Mouse (Mus musculus): ENCODE results near the gene Cpt1c. TPM values are rescaled to one million over a fixed set of nuclear protein-coding genes. Genes with fewer than 3 reads are reported as not detected.

Cpt1c gene
- total RNA-seq, 2 experiments from 2014 or later, result 93.4 to 95.5 TPM

DNA sequence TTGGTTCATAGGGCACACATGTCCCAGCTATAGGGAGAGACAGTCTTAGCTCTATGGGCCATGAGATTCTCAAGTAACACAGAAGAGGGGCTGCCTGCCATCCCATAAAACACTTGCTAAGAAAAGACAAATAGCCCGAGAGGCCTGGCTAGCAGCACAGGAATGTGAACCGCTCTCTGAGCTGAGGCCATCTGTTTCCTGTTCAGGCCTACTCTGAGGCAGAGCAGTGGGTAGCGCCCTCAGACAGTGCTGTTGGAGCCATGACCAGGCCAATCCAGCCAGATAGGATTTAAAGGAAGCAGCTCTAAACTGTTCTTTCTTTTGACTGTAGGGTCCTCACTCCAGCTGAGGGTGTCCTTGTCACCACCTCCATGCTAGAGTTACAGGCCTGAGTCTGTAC lies 29.9 kb upstream of the Cpt1c start:
- no peak for DNase-seq (ENCODE audit: extremely low spot score in 1 of 2, low spot score in 2 of 2)
- intact Hi-C loops (cut with DNase I), result no loop called here

DNA sequence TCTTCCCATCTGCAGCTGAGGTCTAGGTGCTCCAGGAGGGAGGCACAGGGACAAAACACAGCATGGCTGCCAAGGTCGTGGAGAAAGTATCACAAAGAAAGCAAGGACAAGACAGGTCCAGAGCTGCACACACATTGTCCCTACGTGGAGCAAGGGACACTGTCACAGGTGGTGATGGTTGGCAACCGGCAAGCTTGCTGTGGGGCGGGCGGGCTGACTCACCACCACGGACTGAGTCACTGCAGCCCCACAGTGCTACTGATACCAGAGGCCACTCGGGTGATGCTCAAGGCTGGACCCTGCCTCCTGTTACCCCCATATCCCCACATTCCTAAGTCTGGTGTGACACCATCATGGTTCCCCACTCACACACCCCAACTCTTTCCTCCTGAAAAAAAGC lies 27.8 kb upstream of the Cpt1c start:
- DNase-seq (ENCODE audit: extremely low spot score in 1 of 2, low spot score in 2 of 2), result no peak
- intact Hi-C loops (cut with DNase I), result no loop called here

DNA sequence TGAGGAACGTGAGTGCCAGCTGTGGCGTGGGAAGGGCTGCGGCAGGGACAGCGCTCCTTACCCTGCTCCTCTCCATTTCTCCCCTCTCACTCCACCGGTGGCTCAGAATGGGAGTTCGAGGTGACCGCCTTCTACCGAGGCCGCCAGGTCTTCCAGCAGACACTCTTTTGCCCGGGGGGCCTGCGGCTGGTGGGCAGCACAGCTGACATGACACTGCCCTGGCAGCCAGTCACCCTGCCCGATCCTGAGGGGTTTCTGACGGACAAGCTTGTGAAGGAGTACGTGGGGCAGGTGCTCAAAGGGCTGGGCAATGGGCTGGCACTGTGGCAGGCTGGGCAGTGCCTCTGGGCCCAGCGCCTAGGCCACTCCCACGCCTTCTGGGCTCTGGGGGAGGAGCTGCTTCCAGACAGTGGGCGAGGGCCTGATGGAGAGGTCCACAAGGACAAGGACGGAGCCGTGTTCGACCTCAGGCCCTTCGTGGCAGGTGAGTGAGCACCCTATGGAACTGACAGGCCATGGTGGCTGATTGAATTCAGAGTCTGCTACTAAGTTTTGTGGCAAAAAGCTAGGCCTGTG lies 26.0 kb upstream of the Cpt1c start:
- intact Hi-C loops (cut with DNase I), result no loop called here
- peak in 1 of 2 experiments; percentile 45 for DNase-seq (ENCODE audit: extremely low spot score in 1 of 2, low spot score in 2 of 2)

- peak in 1 of 2 experiments; percentile 56 for DNase-seq (ENCODE audit: extremely low spot score in 1 of 2, low spot score in 2 of 2)
- intact Hi-C loops (cut with DNase I), result no loop called here
Measured at GRCm38 (mm10) chr7:44999753-45000152, 25.1 kb upstream of the Cpt1c start.

- intact Hi-C loops (cut with DNase I), result no loop called here
Measured at GRCm38 (mm10) chr7:44998501-44998955, 23.9 kb upstream of the Cpt1c start, which contains the start of gene Bcl2l12. Gene Bcl2l12, minus strand, starts transcription at chr7:44998712.

DNA sequence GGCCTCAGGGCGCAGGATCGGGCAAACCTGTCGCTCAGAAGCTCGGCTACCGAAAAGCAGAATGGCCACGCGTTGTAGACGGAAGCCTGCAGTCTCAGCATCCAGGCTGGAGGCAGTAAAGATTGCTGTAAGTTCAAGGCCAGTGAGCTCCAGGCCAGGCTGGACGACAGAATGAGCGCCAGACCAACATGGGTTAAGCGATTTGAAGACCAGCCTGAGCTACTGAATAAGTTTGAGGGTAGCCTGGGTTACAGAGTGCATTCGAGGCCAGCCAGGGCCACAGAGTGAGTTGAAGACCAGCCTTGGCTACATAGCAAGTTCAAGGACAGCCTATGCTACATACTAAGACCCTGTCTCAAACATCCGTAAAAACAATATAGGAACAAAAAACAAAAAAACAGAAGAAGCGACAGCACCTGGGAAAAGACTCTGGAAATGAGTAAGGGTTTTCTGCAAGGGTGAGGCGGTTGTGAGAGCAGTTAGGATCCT lies 23.3 kb upstream of the Cpt1c start:
- intact Hi-C loops (cut with DNase I), result no loop called here
- DNase-seq (ENCODE audit: extremely low spot score in 1 of 2, low spot score in 2 of 2), result no peak

More at GRCm38 (mm10) chr7:44998501-44998955, 23.9 kb upstream of the Cpt1c start, which contains the start of gene Bcl2l12:
- DNase-seq (ENCODE audit: extremely low spot score in 1 of 2, low spot score in 2 of 2), result peak in 1 of 2 experiments; percentile 78

GRCm38 (mm10) chr7:44997231-44997939 lies 22.7 kb upstream of the Cpt1c start, which contains the start of gene Irf3:
Gene Irf3, plus strand, starts transcription at chr7:44997648.
- DNase-seq (ENCODE audit: extremely low spot score in 1 of 2, low spot score in 2 of 2), result peak; percentile 96 to 98
- intact Hi-C loops (cut with DNase I), result no loop called here

DNA sequence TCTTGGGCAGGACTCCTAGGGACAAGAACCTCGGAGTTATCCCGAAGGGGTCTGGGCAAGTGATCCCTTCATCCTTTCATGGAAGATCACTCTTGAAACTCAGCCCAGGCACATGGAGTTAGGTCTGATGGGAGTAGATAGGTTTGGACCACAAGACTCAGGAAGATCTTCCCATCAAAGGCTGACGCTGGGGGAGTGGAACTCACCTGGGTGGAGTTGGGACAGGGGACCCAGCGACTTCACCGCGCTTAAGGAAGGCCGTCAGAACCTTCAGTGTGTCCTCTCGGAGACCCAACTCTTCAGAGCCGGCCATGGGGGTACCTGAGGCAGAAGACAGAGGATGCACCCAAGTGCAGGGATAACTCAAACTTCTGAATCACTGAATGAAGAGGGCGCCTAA lies 22.0 kb upstream of the Cpt1c start:
- no peak for DNase-seq (ENCODE audit: extremely low spot score in 1 of 2, low spot score in 2 of 2)
- intact Hi-C loops (cut with DNase I), result no loop called here

GRCm38 (mm10) chr7:44986879-44987718 lies 12.4 kb upstream of the Cpt1c start:
- intact Hi-C loops (cut with DNase I), result no loop called here
- no peak for DNase-seq (ENCODE audit: extremely low spot score in 1 of 2, low spot score in 2 of 2)

DNA sequence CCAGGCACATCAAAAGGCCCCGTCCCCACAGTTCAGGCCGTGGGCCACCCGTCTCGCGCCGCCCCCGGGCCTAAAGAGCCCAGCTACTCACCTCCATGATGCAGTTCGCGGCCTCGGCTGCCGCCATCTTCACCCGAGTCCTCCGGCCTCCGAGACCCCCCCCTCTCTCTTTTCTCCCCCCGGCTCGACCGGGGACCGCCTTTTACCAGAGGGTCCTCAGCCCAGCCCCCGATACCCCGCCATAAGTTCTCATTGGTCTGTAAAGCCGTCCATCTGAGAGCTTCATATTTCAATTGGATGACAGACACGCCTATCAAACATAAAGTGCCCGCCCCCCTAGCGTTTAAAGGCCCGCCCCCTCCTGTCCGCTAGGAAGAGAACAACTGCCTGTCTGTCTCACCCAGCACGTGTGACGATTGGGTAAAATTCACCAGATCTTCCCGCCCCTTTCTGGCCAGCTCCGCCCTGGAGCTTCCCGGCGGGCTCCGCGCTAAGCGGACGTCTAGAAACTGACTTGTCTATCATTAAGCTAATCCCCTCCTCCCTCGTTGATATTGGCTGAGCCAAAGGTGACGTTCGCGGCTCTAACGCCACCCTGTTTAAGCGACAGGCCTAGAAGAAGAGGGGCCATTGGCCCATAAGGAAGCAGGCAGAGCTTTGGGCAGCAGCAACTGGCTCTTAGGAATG lies 11.7 kb upstream of the Cpt1c start, which contains the start of gene Prmt1:
Prmt1 (minus strand) TSS at position 377 of the 687 bp plus-strand sequence.
- intact Hi-C loops (cut with DNase I), result no loop called here

DNA sequence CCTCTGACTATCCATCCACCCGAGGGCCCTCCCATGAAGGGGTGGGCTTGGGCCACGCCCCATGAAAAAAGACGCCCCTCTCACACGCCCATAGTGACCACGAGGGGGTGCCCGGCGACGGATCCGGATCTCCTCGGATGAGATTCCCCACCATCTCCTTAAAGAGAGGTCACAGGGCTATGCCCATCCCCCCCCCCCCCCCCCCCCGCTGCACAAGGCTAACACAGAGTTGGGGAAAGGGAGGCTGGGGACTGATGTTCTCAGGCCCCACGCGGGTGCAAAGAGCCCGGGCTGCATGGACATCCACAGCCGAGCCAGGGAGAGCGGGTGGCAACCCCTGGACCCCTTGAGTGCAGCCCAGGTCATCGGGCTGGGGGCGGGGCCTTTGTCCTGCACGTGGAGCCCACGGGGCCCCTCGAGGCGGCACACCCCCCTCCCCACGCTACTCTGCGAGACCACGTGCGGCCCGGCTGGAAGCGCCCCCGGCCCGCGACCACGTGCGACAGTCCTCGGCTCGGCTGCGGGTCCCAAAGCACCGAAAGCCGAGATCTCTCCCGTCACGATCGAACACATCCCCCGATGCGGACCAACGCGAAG lies 11.0 kb upstream of the Cpt1c start:
- intact Hi-C loops (cut with DNase I), result no loop called here
- DNase-seq (ENCODE audit: extremely low spot score in 1 of 2, low spot score in 2 of 2), result peak; percentile 54 to 88

More for the DNA sequence above, 11.7 kb upstream of the Cpt1c start, which contains the start of gene Prmt1:
- DNase-seq (ENCODE audit: extremely low spot score in 1 of 2, low spot score in 2 of 2), result peak; percentile 97 to 99

DNA sequence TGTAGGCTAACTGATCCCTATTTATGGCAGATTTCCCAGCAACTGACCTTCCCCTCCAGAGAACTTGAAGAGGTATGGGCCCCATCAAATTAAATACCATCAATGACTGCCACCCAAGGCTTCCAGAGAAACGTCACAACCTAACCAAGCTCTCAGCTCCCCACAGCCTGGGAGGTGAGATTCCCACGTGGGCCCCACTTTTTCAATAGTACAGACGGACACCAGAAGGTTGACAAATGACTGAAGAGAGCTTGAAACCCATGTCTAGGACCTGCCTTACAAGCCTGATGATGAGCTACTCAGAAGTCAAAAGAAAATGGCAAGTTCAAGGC lies 10.1 kb upstream of the Cpt1c start:
- DNase-seq (ENCODE audit: extremely low spot score in 1 of 2, low spot score in 2 of 2), result no peak
- intact Hi-C loops (cut with DNase I), result no loop called here

- intact Hi-C loops (cut with DNase I), result no loop called here
- no peak for DNase-seq (ENCODE audit: extremely low spot score in 1 of 2, low spot score in 2 of 2)
Measured at GRCm38 (mm10) chr7:44983944-44984832, 9.5 kb upstream of the Cpt1c start.

- intact Hi-C loops (cut with DNase I), result no loop called here
- DNase-seq (ENCODE audit: extremely low spot score in 1 of 2, low spot score in 2 of 2), result peak; percentile 72 to 87
Measured at GRCm38 (mm10) chr7:44983085-44983484, 8.4 kb upstream of the Cpt1c start.

GRCm38 (mm10) chr7:44981539-44981938 lies 6.9 kb upstream of the Cpt1c start:
- DNase-seq (ENCODE audit: extremely low spot score in 1 of 2, low spot score in 2 of 2), result no peak
- intact Hi-C loops (cut with DNase I), result no loop called here

GRCm38 (mm10) chr7:44978300-44978699 lies 3.6 kb upstream of the Cpt1c start:
- intact Hi-C loops (cut with DNase I), result no loop called here
- no peak for DNase-seq (ENCODE audit: extremely low spot score in 1 of 2, low spot score in 2 of 2)

GRCm38 (mm10) chr7:44975117-44975419 lies 417 bp upstream of the Cpt1c start:
- DNase-seq (ENCODE audit: extremely low spot score in 1 of 2, low spot score in 2 of 2), result no peak
- intact Hi-C loops (cut with DNase I), result no loop called here

Data from left cerebral cortex, postnatal 10 days (tissue).